Mouse (Mus musculus): ENCODE measurements around the gene Fgfr2.

Fgfr2 gene

GRCm38 (mm10) chr7:131660726-131661125 is 1462.4 kb downstream of the Fgfr2 start:
- in situ Hi-C loops (cut with MboI, MseI) = no loop called here

- in situ Hi-C loops (cut with MboI, MseI) = no loop called here
Measured at GRCm38 (mm10) chr7:131656017-131656416, 1467.1 kb downstream of the Fgfr2 start.

- in situ Hi-C loops (cut with MboI, MseI) = no loop called here
Measured at GRCm38 (mm10) chr7:131653416-131653815, 1469.7 kb downstream of the Fgfr2 start.

GRCm38 (mm10) chr7:131651921-131652694 is 1471.0 kb downstream of the Fgfr2 start:
- in situ Hi-C loops (cut with MboI, MseI) = no loop called here

- in situ Hi-C loops (cut with MboI, MseI) = no loop called here
Measured at GRCm38 (mm10) chr7:131650277-131650676, 1472.9 kb downstream of the Fgfr2 start.

GRCm38 (mm10) chr7:131648276-131648675 is 1474.9 kb downstream of the Fgfr2 start:
- in situ Hi-C loops (cut with MboI, MseI) = no loop called here

GRCm38 (mm10) chr7:131647583-131647982 is 1475.6 kb downstream of the Fgfr2 start:
- in situ Hi-C loops (cut with MboI, MseI) = no loop called here

GRCm38 (mm10) chr7:131644586-131644985 is 1478.6 kb downstream of the Fgfr2 start:
- in situ Hi-C loops (cut with MboI, MseI) = no loop called here

- in situ Hi-C loops (cut with MboI, MseI) = no loop called here
Measured at GRCm38 (mm10) chr7:131644051-131644450, 1479.1 kb downstream of the Fgfr2 start.

GRCm38 (mm10) chr7:131643341-131643840 is 1479.8 kb downstream of the Fgfr2 start:
- in situ Hi-C loops (cut with MboI, MseI) = no loop called here

- in situ Hi-C loops (cut with MboI, MseI) = no loop called here
Measured at GRCm38 (mm10) chr7:131629562-131629961, 1493.6 kb downstream of the Fgfr2 start.

- in situ Hi-C loops (cut with MboI, MseI) = no loop called here
Measured at GRCm38 (mm10) chr7:131628846-131629391, 1494.2 kb downstream of the Fgfr2 start.

GRCm38 (mm10) chr7:131628356-131628755 is 1494.8 kb downstream of the Fgfr2 start:
- in situ Hi-C loops (cut with MboI, MseI) = no loop called here

GRCm38 (mm10) chr7:131609677-131610076 is 1513.5 kb downstream of the Fgfr2 start:
- in situ Hi-C loops (cut with MboI, MseI) = no loop called here

- in situ Hi-C loops (cut with MboI, MseI) = no loop called here
Measured at GRCm38 (mm10) chr7:131608049-131608448, 1515.1 kb downstream of the Fgfr2 start.

- in situ Hi-C loops (cut with MboI, MseI) = no loop called here
Measured at GRCm38 (mm10) chr7:131605481-131605880, 1517.7 kb downstream of the Fgfr2 start.

- in situ Hi-C loops (cut with MboI, MseI) = no loop called here
Measured at GRCm38 (mm10) chr7:131604946-131605345, 1518.2 kb downstream of the Fgfr2 start.

- in situ Hi-C loops (cut with MboI, MseI) = no loop called here
Measured at GRCm38 (mm10) chr7:131603186-131603585, 1520.0 kb downstream of the Fgfr2 start.

- in situ Hi-C loops (cut with MboI, MseI) = no loop called here
Measured at GRCm38 (mm10) chr7:131602106-131602505, 1521.0 kb downstream of the Fgfr2 start.

GRCm38 (mm10) chr7:131598483-131598824 is 1524.7 kb downstream of the Fgfr2 start:
- in situ Hi-C loops (cut with MboI, MseI) = no loop called here

GRCm38 (mm10) chr7:131597779-131598482 is 1525.2 kb downstream of the Fgfr2 start:
- in situ Hi-C loops (cut with MboI, MseI) = no loop called here

- in situ Hi-C loops (cut with MboI, MseI) = no loop called here
Measured at GRCm38 (mm10) chr7:131585551-131585950, 1537.6 kb downstream of the Fgfr2 start.

- in situ Hi-C loops (cut with MboI, MseI) = no loop called here
Measured at GRCm38 (mm10) chr7:131582178-131582577, 1541.0 kb downstream of the Fgfr2 start.

Measured in T-helper 17 cell (primary cell).